ENCODE assay signal across 26 mouse cellular contexts in the genomic region with DNA sequence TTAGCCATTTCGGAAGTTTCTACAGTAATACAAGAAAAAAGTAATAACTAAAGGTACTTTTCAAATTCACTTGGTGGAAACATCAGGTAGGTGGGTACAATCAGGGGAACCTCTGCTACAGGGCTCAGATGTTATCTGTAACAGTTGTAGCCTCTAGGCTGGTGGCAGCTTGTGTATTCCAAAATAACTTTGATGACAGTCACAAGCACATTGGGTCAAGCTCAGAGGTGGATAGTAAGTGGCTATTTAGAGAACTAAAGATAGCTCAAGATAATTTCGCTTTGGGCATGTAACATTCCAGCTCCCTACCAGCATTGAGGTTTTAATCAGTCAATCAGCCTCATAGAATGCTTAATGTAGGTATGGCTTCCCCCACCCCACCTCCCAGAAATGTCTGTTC.
DNase-seq lines count a peak whose midpoint lies in the region; ATAC-seq and TF ChIP-seq lines count a peak whose summit lies in the region.
"Had no signal": no experiment of that assay in that cellular context is flagged by ENCODE, and none has a peak within 500 bp of the region (broad histone marks: within the 10 kb centered on the region; RNA-seq: fewer than 3 reads in every experiment).

No protein-coding gene starts in this region.

- no peak for TF ChIP-seq EP300 in heart, adult 2 months (IDR thresholded peaks at IDR 0.05; ENCODE audit: insufficient read depth, low read depth, low read length)
- TF ChIP-seq EP300 in heart, postnatal 0 days (IDR thresholded peaks at IDR 0.05; ENCODE audit: low read depth): 0 out of 2 replicates have a peak, but pooled peaks have one; percentile 25

- H3K9ac ChIP-seq in heart, adult 2 months (ENCODE audit: low read depth, low read length): no peak overlapping the region
- no peak overlapping the region for H3K9ac ChIP-seq in heart, embryonic 11.5 days (ENCODE audit: low read depth, low read length)
- H3K9ac ChIP-seq in heart, embryonic 14.5 days (ENCODE audit: low read length): no peak overlapping the region
- no peak overlapping the region for H3K9ac ChIP-seq in heart, postnatal 0 days (replicated peaks; ENCODE audit: low read depth, low read length)
- H3K9ac ChIP-seq: forebrain, embryonic 13.5 days; hindbrain, embryonic 13.5 days; intestine, embryonic 15.5 days had no signal

- peaks cover 5% of the 10 kb centered on the region; the same call in 1 of the 2 replicates for H3K36me3 ChIP-seq in heart, adult 2 months (ENCODE audit: control insufficient read depth, insufficient read depth, low read length)
- no peaks in the 10 kb centered on the region for H3K36me3 ChIP-seq in heart, embryonic 11.5 days (ENCODE audit: control insufficient read depth, insufficient read depth, low read length)
- no peaks in the 10 kb centered on the region for H3K36me3 ChIP-seq in heart, embryonic 10.5 days
- H3K36me3 ChIP-seq in heart, embryonic 14.5 days (ENCODE audit: control insufficient read depth, insufficient read depth, low read length): no peaks in the 10 kb centered on the region
- no peaks in the 10 kb centered on the region for H3K36me3 ChIP-seq in heart, postnatal 0 days (replicated peaks; ENCODE audit: control insufficient read depth, insufficient read depth, low read length)
- H3K36me3 ChIP-seq: forebrain, embryonic 10.5 days; G1E; hindbrain, embryonic 10.5 days; hindbrain, embryonic 13.5 days; intestine, embryonic 15.5 days had no signal

- no peak for TF ChIP-seq CTCF in heart, adult 2 months (IDR thresholded peaks at IDR 0.05)
- no peak for TF ChIP-seq CTCF in heart, postnatal 0 days (IDR thresholded peaks at IDR 0.05; ENCODE audit: low read depth)

- DNase-seq in heart, adult 2 months: peak in 1 of 2 experiments; percentile 12
- no peak for DNase-seq in heart, embryonic 10.5 days (ENCODE audit: low spot score)
- DNase-seq in heart, postnatal 36 days: no peak
- DNase-seq in heart, postnatal 0 days (ENCODE audit: low spot score): peak; percentile 36
- DNase-seq in right cerebral cortex, postnatal 25 days: no peak
- DNase-seq: adrenal gland, postnatal 10 days; adrenal gland, postnatal 36 days; B cell, adult 2 months; cerebellum, adult 18-20 months; cerebellum, adult 9-10 months; cerebellum, postnatal 14 days; gastrocnemius, postnatal 10 days; gastrocnemius, postnatal 36 days; kidney, adult 11 months; kidney, adult 8-10 months had no signal

- no peak for ATAC-seq in heart, embryonic 11.5 days (replicated peaks; ENCODE audit: insufficient number of reproducible peaks, low FRiP score, low TSS enrichment)
- ATAC-seq in heart, embryonic 14.5 days (ENCODE audit: insufficient number of reproducible peaks, insufficient read depth, low FRiP score, low read depth): peak; percentile 64; the same call in 1 of the 2 replicates
- ATAC-seq in heart, postnatal 0 days (ENCODE audit: insufficient read depth, low read depth): peak; percentile 59; the same call in 1 of the 2 replicates
- ATAC-seq: forebrain, embryonic 13.5 days; forebrain, embryonic 16.5 days; hindbrain, embryonic 16.5 days; intestine, embryonic 15.5 days; Patski had no signal

- H3K27ac ChIP-seq in heart, adult 2 months: peak overlapping the region; percentile 68
- H3K27ac ChIP-seq in heart, embryonic 11.5 days (ENCODE audit: low read depth, low read length): no peak overlapping the region
- peak overlapping the region; percentile 59; the same call in 1 of the 2 replicates for H3K27ac ChIP-seq in heart, embryonic 10.5 days
- peak overlapping the region; percentile 72 to 78; a peak in 3 of 4 replicates for H3K27ac ChIP-seq in heart, embryonic 14.5 days (replicated peaks in 1 of 2; ENCODE audit: control insufficient read depth in 1 of 2, insufficient read depth in 1 of 2, low read depth in 2 of 2, low read length in 2 of 2)
- H3K27ac ChIP-seq in heart, postnatal 0 days (ENCODE audit: low read depth): peak overlapping the region; percentile 58
- H3K27ac ChIP-seq: forebrain, embryonic 10.5 days; forebrain, embryonic 13.5 days; hindbrain, embryonic 10.5 days; hindbrain, embryonic 13.5 days; intestine, embryonic 15.5 days had no signal

- WGBS in heart, adult 2 months: 74% methylated on average over 2 of the region's 2 CpGs
- 58% methylated on average over 2 of the region's 2 CpGs for WGBS in heart, embryonic 11.5 days (ENCODE audit: insufficient replicate concordance)
- WGBS in heart, embryonic 10.5 days: 67% methylated on average over 2 of the region's 2 CpGs
- 51% methylated on average over 2 of the region's 2 CpGs for WGBS in heart, embryonic 14.5 days
- WGBS in heart, postnatal 0 days: 46% methylated on average over 2 of the region's 2 CpGs

- TF ChIP-seq POLR2A in heart, adult 2 months (IDR thresholded peaks at IDR 0.05; ENCODE audit: insufficient read depth, low read depth, low read length): no peak

- H3K4me2 ChIP-seq in heart, embryonic 11.5 days: no peak overlapping the region
- H3K4me2 ChIP-seq in heart, embryonic 14.5 days (ENCODE audit: low read length): no peak overlapping the region
- no peak overlapping the region for H3K4me2 ChIP-seq in heart, postnatal 0 days (ENCODE audit: low read depth, low read length)
- H3K4me2 ChIP-seq: forebrain, embryonic 13.5 days; hindbrain, embryonic 13.5 days; intestine, embryonic 15.5 days had no signal

- H3K4me3 ChIP-seq in heart, adult 2 months: no peak overlapping the region
- H3K4me3 ChIP-seq in heart, embryonic 11.5 days (ENCODE audit: low read depth, low read length): no peak overlapping the region
- no peak overlapping the region for H3K4me3 ChIP-seq in heart, embryonic 10.5 days
- H3K4me3 ChIP-seq in heart, embryonic 14.5 days (ENCODE audit: control insufficient read depth in 1 of 2, insufficient read depth in 1 of 2, low read depth in 1 of 2, low read length in 2 of 2): no peak overlapping the region
- no peak overlapping the region for H3K4me3 ChIP-seq in heart, postnatal 0 days (ENCODE audit: low read depth, low read length)
- H3K4me3 ChIP-seq: forebrain, embryonic 10.5 days; forebrain, embryonic 13.5 days; hindbrain, embryonic 10.5 days; hindbrain, embryonic 13.5 days; intestine, embryonic 15.5 days had no signal

- no peaks in the 10 kb centered on the region for H3K79me2 ChIP-seq in heart, adult 2 months (replicated peaks; ENCODE audit: control insufficient read depth, insufficient read depth, low read length)

- intact Hi-C loops in heart, adult 2 months (cut with DNase I): loop anchor here (5.0 kb wide), 1 partner anchor 116 kb away; no protein-coding TSS in a partner anchor
- intact Hi-C loops in heart, postnatal 36 days (cut with DNase I): no loop called here

- H3K27me3 ChIP-seq in heart, adult 2 months (ENCODE audit: control insufficient read depth, insufficient read depth, low read length): no peaks in the 10 kb centered on the region
- H3K27me3 ChIP-seq in heart, embryonic 11.5 days (ENCODE audit: control insufficient read depth, insufficient read depth, low read length): no peaks in the 10 kb centered on the region
- no peaks in the 10 kb centered on the region for H3K27me3 ChIP-seq in heart, embryonic 10.5 days (ENCODE audit: insufficient read depth, poor library complexity, severe bottlenecking)
- H3K27me3 ChIP-seq in heart, embryonic 14.5 days (ENCODE audit: control insufficient read depth, insufficient read depth, low read length): no peaks in the 10 kb centered on the region
- no peaks in the 10 kb centered on the region for H3K27me3 ChIP-seq in heart, postnatal 0 days (ENCODE audit: control insufficient read depth, insufficient read depth, low read length)
- H3K27me3 ChIP-seq: forebrain, embryonic 13.5 days; hindbrain, embryonic 13.5 days; intestine, embryonic 15.5 days; Patski had no signal

- H3K9me3 ChIP-seq in heart, embryonic 11.5 days (replicated peaks; ENCODE audit: control insufficient read depth, low read length): no peaks in the 10 kb centered on the region
- H3K9me3 ChIP-seq in heart, embryonic 10.5 days: no peaks in the 10 kb centered on the region
- no peaks in the 10 kb centered on the region for H3K9me3 ChIP-seq in heart, embryonic 14.5 days (ENCODE audit: control insufficient read depth, low read length)
- no peaks in the 10 kb centered on the region for H3K9me3 ChIP-seq in heart, postnatal 0 days (replicated peaks; ENCODE audit: control insufficient read depth, low read length)
- H3K9me3 ChIP-seq: forebrain, embryonic 10.5 days; forebrain, embryonic 13.5 days; G1E; hindbrain, embryonic 10.5 days; hindbrain, embryonic 13.5 days; intestine, embryonic 15.5 days had no signal

- H3K4me1 ChIP-seq in heart, adult 2 months (ENCODE audit: control insufficient read depth, insufficient read depth, low read length): no peaks in the 10 kb centered on the region; the same call in 1 of the 2 replicates
- H3K4me1 ChIP-seq in heart, embryonic 11.5 days (ENCODE audit: control insufficient read depth, insufficient read depth, low read length): peaks cover 5% of the 10 kb centered on the region; the same call in 1 of the 2 replicates
- peaks cover 14% of the 10 kb centered on the region; the same call in 1 of the 2 replicates for H3K4me1 ChIP-seq in heart, embryonic 10.5 days
- peaks cover 8 to 23% of the 10 kb centered on the region in 2 experiments for H3K4me1 ChIP-seq in heart, embryonic 14.5 days (ENCODE audit: control insufficient read depth in 2 of 2, insufficient read depth in 2 of 2, low read length in 2 of 2)
- H3K4me1 ChIP-seq in heart, postnatal 0 days (ENCODE audit: control insufficient read depth, insufficient read depth): peaks cover 30% of the 10 kb centered on the region
- H3K4me1 ChIP-seq: forebrain, embryonic 10.5 days; forebrain, embryonic 13.5 days; hindbrain, embryonic 10.5 days; hindbrain, embryonic 13.5 days; intestine, embryonic 15.5 days had no signal
